Mouse (Mus musculus) neural tube, embryonic 14.5 days (tissue): ENCODE data around the gene Lgals3. TPM values are rescaled to one million over a fixed set of nuclear protein-coding genes. Genes with fewer than 3 reads are reported as not detected.
"Not testable (repeated sequence)": the region's sequence is repeated elsewhere in the genome, so short reads cannot be mapped to it uniquely, and the experiment has no call there.

Experiments used
- ATAC-seq: fragments of 200-750 bp; cut with Nextera tagmentation; 2 replicates; pipeline ENCODE4 v1.8.0; 2017; ENCODE audit warnings: low read depth, mild to moderate bottlenecking, moderate TSS enrichment, moderate library complexity
- H3K27ac ChIP-seq: fragments of 300-500 bp; sonication (generic); 2 replicates; pipeline ENCODE4 v1.5.1; 2014; ENCODE audit warnings: low read depth, mild to moderate bottlenecking, control low read depth, low read length, moderate library complexity, mixed read lengths
- H3K27me3 ChIP-seq: fragments of 300-500 bp; sonication (generic); 2 replicates; pipeline ENCODE4 v1.6.1; 2014; ENCODE audit warnings: low read length; ENCODE audit not compliant: control insufficient read depth, insufficient read depth
- H3K36me3 ChIP-seq: fragments of 300-500 bp; sonication (generic); 2 replicates; pipeline ENCODE4 v1.6.1; 2014; ENCODE audit warnings: low read length, mixed read lengths; ENCODE audit not compliant: control insufficient read depth, insufficient read depth
- H3K4me1 ChIP-seq: fragments of 300-500 bp; sonication (generic); 2 replicates; pipeline ENCODE4 v1.6.1; 2014; ENCODE audit warnings: low read length; ENCODE audit not compliant: control insufficient read depth, insufficient read depth
- H3K4me2 ChIP-seq: fragments of 300-500 bp; sonication (generic); 2 replicates; pipeline ENCODE4 v1.6.1; 2014; ENCODE audit warnings: mild to moderate bottlenecking, low read depth, low read length, control low read depth
- H3K4me3 ChIP-seq: fragments of 300-500 bp; sonication (generic); 2 replicates; pipeline ENCODE4 v1.5.1; 2014; ENCODE audit warnings: low read depth, low read length, control low read depth, mixed read lengths
- H3K9ac ChIP-seq: fragments of 300-500 bp; sonication (generic); replicated peaks from 2 replicates; pipeline ENCODE4 v1.6.1; 2014; ENCODE audit warnings: low read depth, mild to moderate bottlenecking, control low read depth, low read length, mixed read lengths
- H3K9me3 ChIP-seq: fragments of 300-500 bp; sonication (generic); 2 replicates; pipeline ENCODE4 v1.6.1; 2016; ENCODE audit warnings: low read length; ENCODE audit not compliant: control insufficient read depth
- WGBS: fragments of 180-500 bp; shearing (Covaris S2); extraction: QIAGEN DNeasy Blood & Tissue Kit; methylation state at CpG from one replicate; pipeline ENCODE4 v1.1.7; 2014; 5-methylcytosine and 5-hydroxymethylcytosine counted together
- polyA plus RNA-seq: library from polyadenylated mRNA; unstranded; fragments of >200 nt; fragmentation: Nextera tagmentation; extraction: Ambion mirVana; gene quantifications from 2 replicates; pipeline ENCODE4 v1.2.1, GENCODE M21; 2014

Lgals3 gene
- 2.1 and 2.2 TPM in 2 replicates for polyA plus RNA-seq

DNA sequence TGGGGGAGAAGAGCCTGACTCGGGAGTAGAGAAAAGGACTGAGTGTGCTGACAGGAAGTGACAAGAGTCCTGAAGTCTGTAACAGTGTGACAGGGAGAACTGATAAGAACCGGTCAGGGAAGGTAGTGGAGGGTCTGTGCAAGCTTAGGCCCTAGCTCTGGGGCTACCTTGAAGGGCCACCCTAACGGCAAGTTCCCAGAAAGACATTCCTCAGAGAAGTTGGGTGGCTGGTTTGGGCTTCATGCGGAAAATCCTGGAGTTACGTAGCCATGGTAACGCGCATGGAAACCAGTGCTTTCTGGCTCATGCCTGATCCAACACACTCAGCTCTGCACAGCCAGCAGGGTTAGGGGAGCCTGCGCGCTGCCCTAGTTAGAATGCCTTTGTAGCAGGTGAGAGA is at the start of gene Lgals3:
Gene Lgals3 (plus strand): TSS at position 291 of the 400 bp plus-strand sequence.
- Histone ChIP-seq H3K9me3 (no peaks in the 10 kb centered on the region), H3K4me1 (0 out of 2 replicates have a peak, but pooled peaks cover 5% of the 10 kb centered on the region), H3K9ac (no peak within 1 kb of the TSS), H3K4me2 (no peak within 1 kb of the TSS), H3K27ac (no peak within 1 kb of the TSS), H3K27me3 (no peaks in the 10 kb centered on the region), H3K36me3 (no peaks in the 10 kb centered on the region), H3K4me3 (no peak within 1 kb of the TSS)
- peak; percentile 86 for ATAC-seq
- 52% methylated on average over 9 of the region's 9 CpGs for WGBS

DNA sequence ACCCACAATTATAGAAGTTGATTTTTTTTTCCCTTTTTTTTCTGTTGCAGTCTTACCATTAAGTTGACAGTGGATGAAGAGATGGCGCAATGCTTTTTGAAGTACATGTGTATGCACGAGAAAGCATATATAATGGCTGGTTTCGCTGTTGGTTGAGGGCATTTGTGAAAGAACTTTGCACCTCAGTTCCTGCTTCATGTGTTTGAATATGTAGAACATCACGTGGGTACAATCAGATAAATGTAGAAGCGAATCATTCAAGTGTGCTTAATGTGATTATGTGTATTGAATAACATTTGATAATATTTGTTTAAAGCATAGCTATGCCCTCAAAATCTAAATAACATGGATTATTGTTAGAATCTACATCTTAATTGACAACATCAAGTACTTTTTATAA is 48.2 kb upstream of the Lgals3 start:
- no peak for ATAC-seq
- no peak overlapping the region for H3K27ac ChIP-seq
- H3K4me2 ChIP-seq: no peak overlapping the region
- no peak overlapping the region for H3K4me3 ChIP-seq
- H3K9ac ChIP-seq: no peak overlapping the region
- H3K36me3 ChIP-seq: no peaks in the 10 kb centered on the region; the same call in 1 of the 2 replicates
- no peaks in the 10 kb centered on the region for H3K27me3 ChIP-seq
- no peaks in the 10 kb centered on the region for H3K4me1 ChIP-seq
- H3K9me3 ChIP-seq: no peaks in the 10 kb centered on the region
- 94% methylated on average over 5 of the region's 5 CpGs for WGBS

DNA sequence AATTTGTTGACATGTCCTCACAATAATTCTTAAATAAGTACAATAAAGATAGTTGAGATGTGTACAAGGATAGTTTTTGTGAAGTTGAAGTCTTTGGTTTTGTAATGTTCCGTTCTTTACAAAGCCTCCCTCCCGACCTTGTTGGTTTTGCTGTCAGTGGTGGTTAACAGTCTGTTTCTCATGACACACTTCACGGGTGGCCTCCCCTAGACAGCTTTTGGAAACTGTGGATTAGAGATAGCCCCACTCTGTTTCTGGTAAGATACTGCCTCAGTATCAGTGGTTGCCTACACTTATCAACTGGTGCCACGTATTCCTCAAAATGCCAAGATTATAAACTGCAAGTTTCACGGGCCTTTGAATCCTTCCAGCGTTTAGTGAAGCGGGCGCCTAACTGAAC is 46.0 kb upstream of the Lgals3 start:
- H3K4me1 ChIP-seq, H3K27ac ChIP-seq, H3K9me3 ChIP-seq, H3K27me3 ChIP-seq, H3K9ac ChIP-seq, H3K4me2 ChIP-seq, H3K4me3 ChIP-seq, H3K36me3 ChIP-seq, ATAC-seq: not testable (repeated sequence)
- WGBS: 97% methylated on average over 5 of the region's 8 CpGs

- Histone ChIP-seq H3K4me1 (no peaks in the 10 kb centered on the region), H3K27ac (no peak overlapping the region), H3K27me3 (no peaks in the 10 kb centered on the region), H3K4me3 (no peak overlapping the region), H3K9ac (no peak overlapping the region), H3K9me3 (no peaks in the 10 kb centered on the region), H3K36me3 (no peaks in the 10 kb centered on the region), H3K4me2 (no peak overlapping the region)
- no peak for ATAC-seq
- WGBS: 83% methylated on average over 9 of the region's 9 CpGs
These were observed 41.4 kb upstream of the Lgals3 start for GRCm38 (mm10) chr14:47325965-47326761.

GRCm38 (mm10) chr14:47327347-47327746 is 40.2 kb upstream of the Lgals3 start:
- WGBS: 94% methylated on average over 5 of the region's 5 CpGs
- no peaks in the 10 kb centered on the region for H3K9me3 ChIP-seq
- no peak overlapping the region for H3K27ac ChIP-seq

GRCm38 (mm10) chr14:47331920-47332319 is 35.6 kb upstream of the Lgals3 start:
- Histone ChIP-seq H3K4me2 (no peak overlapping the region), H3K36me3 (no peaks in the 10 kb centered on the region), H3K9me3 (no peaks in the 10 kb centered on the region), H3K27ac (no peak overlapping the region), H3K4me1 (no peaks in the 10 kb centered on the region), H3K9ac (no peak overlapping the region), H3K27me3 (no peaks in the 10 kb centered on the region), H3K4me3 (no peak overlapping the region)
- WGBS: 77% methylated on average over 5 of the region's 5 CpGs
- ATAC-seq: no peak

More at GRCm38 (mm10) chr14:47327347-47327746, 40.2 kb upstream of the Lgals3 start:
- no peak for ATAC-seq
- Histone ChIP-seq H3K4me2 (no peak overlapping the region), H3K4me3 (no peak overlapping the region), H3K9ac (no peak overlapping the region), H3K36me3 (no peaks in the 10 kb centered on the region), H3K4me1 (no peaks in the 10 kb centered on the region), H3K27me3 (no peaks in the 10 kb centered on the region)

DNA sequence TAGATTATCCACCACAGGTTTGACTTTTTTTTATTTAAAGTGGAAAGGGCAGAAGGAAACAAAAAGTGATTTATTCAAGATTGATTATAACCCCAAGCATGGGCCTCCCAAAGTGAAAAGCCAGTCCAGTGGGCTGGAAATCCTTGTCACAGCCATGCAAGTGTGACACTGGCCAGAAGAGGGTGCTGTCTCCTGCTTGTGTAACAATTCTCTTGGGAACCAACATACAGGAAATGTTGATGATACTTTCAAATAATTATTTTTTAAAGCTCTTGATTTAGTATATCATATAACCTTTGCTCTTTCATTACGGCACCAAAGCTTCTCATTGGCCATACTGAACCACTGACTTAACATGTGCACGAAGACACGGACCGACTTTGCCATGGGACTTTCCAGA is 32.7 kb upstream of the Lgals3 start:
- no peak overlapping the region for H3K4me2 ChIP-seq
- H3K27ac ChIP-seq: no peak overlapping the region
- ATAC-seq: no peak
- H3K9ac ChIP-seq: no peak overlapping the region
- H3K36me3 ChIP-seq: no peaks in the 10 kb centered on the region
- no peak overlapping the region for H3K4me3 ChIP-seq
- WGBS: 85% methylated on average over 4 of the region's 4 CpGs
- H3K27me3 ChIP-seq: no peaks in the 10 kb centered on the region
- H3K4me1 ChIP-seq: no peaks in the 10 kb centered on the region
- H3K9me3 ChIP-seq: no peaks in the 10 kb centered on the region

GRCm38 (mm10) chr14:47335300-47335699 is 32.3 kb upstream of the Lgals3 start:
- no peaks in the 10 kb centered on the region for H3K27me3 ChIP-seq
- no peak overlapping the region for H3K27ac ChIP-seq
- ATAC-seq: peak; percentile 61; the same call in 1 of the 2 replicates
- no peaks in the 10 kb centered on the region for H3K4me1 ChIP-seq
- H3K4me3 ChIP-seq: no peak overlapping the region
- WGBS: 58% methylated on average over 3 of the region's 3 CpGs
- no peak overlapping the region for H3K4me2 ChIP-seq
- H3K9me3 ChIP-seq: no peaks in the 10 kb centered on the region
- H3K9ac ChIP-seq: no peak overlapping the region
- no peaks in the 10 kb centered on the region for H3K36me3 ChIP-seq

- Histone ChIP-seq H3K27me3 (no peaks in the 10 kb centered on the region), H3K27ac (no peak overlapping the region), H3K9ac (no peak overlapping the region), H3K4me1 (no peaks in the 10 kb centered on the region), H3K36me3 (no peaks in the 10 kb centered on the region), H3K4me3 (no peak overlapping the region), H3K4me2 (no peak overlapping the region), H3K9me3 (no peaks in the 10 kb centered on the region)
- 86% methylated on average over 10 of the region's 10 CpGs for WGBS
- no peak for ATAC-seq
These were observed 27.2 kb upstream of the Lgals3 start for GRCm38 (mm10) chr14:47340231-47340925.
